ENCODE assay signal across 8 mouse cellular contexts in genomic region chr5:122131076-122132051, GRCm38 (mm10). TPM values are rescaled to one million over a fixed set of nuclear protein-coding genes. Genes with fewer than 3 reads are reported as not detected.
DNase-seq lines count a peak whose midpoint lies in the region; ATAC-seq lines count a peak whose summit lies in the region.

No protein-coding gene starts in this region.

- peaks cover 14% of the 10 kb centered on the region for H3K4me1 ChIP-seq in hindbrain, embryonic 15.5 days (replicated peaks)

- no peak overlapping the region for H3K27ac ChIP-seq in hindbrain, embryonic 15.5 days (replicated peaks)
- H3K27ac ChIP-seq in macrophage: peak overlapping the region; percentile 29

- H3K79me2 ChIP-seq in macrophage (ENCODE audit: inconsistent target): no peaks in the 10 kb centered on the region

- H3K9me3 ChIP-seq in hindbrain, embryonic 15.5 days: no peaks in the 10 kb centered on the region

- H3K4me3 ChIP-seq in hindbrain, embryonic 15.5 days: peak overlapping the region; percentile 35
- peak overlapping the region; percentile 29 for H3K4me3 ChIP-seq in macrophage (ENCODE audit: inconsistent target)

- peak; percentile 88 for DNase-seq in R1 (ENCODE audit: low read depth, low spot score)
- peak; percentile 83 for DNase-seq in cerebellum, postnatal 4 days (ENCODE audit: low spot score in 2 of 2)
- peak; percentile 84 for DNase-seq in gastrocnemius, adult 18-20 months (ENCODE audit: low spot score)
- peak; percentile 88 to 90 for DNase-seq in left cerebral cortex, adult 18-20 months (ENCODE audit: low spot score in 2 of 2)
- DNase-seq in retina, postnatal 7 days (ENCODE audit: low read depth, low spot score): peak; percentile 75
- peak; percentile 80 to 85 for DNase-seq in urinary bladder, adult 18-20 months (ENCODE audit: low spot score in 2 of 2)

- H3K36me3 ChIP-seq in hindbrain, embryonic 15.5 days: no peaks in the 10 kb centered on the region
- no peaks in the 10 kb centered on the region for H3K36me3 ChIP-seq in macrophage (ENCODE audit: inconsistent target)

- WGBS in hindbrain, embryonic 15.5 days: 10% methylated on average over 34 of the region's 34 CpGs
- WGBS in macrophage (ENCODE audit: missing documents): 1% methylated on average over 34 of the region's 34 CpGs

- ATAC-seq in hindbrain, embryonic 15.5 days (ENCODE audit: low FRiP score, low read depth): peak; percentile 42; the same call in 1 of the 2 replicates

- H3K27me3 ChIP-seq in hindbrain, embryonic 15.5 days: peaks cover 9% of the 10 kb centered on the region

- no peak overlapping the region for H3K9ac ChIP-seq in hindbrain, embryonic 15.5 days

- peak overlapping the region; percentile 76 for H3K4me2 ChIP-seq in hindbrain, embryonic 15.5 days

RNA-seq across cellular contexts. Expression of gene Ccdc63, which starts 9.3 kb away (rescaled TPM):
- total RNA-seq in gastrocnemius, adult 18-20 months (2021): not detected
- polyA plus RNA-seq in hindbrain, embryonic 15.5 days (2015; fragmentation: Nextera tagmentation; extraction: Ambion mirVana): not detected in 2 replicates
- under 1 TPM; 0.82 to 0.84 TPM for total RNA-seq in left cerebral cortex, adult 18-20 months (2021)
- 1 to 10 TPM in 25 of 26 experiments, under 1 TPM in 1; 0.77 to 8.8 (median 4.1) TPM for total RNA-seq in macrophage (2018; cell fraction: chromatin; rRNA removed)
- 1 to 10 TPM in 1 of 26 experiments, under 1 TPM in 24, not detected in 1; 0.12 to 1.1 (median 0.41) TPM for total RNA-seq in macrophage (2018; cell fraction: cytosol; rRNA removed)
- total RNA-seq in macrophage (2018; cell fraction: nucleus; rRNA removed): 1 to 10 TPM in 21 of 26 experiments, under 1 TPM in 5; 0.22 to 6.2 (median 1.6) TPM
- polyA plus RNA-seq in macrophage (2018): 0.25 to 1.1 TPM (median 0.70 TPM) in 3 replicates

RNA-seq across cellular contexts. Expression of gene Ppp1cc, which starts 26.7 kb away (rescaled TPM):
- 100 to 1,000 TPM; 125 to 143 TPM for total RNA-seq in gastrocnemius, adult 18-20 months (2021)
- polyA plus RNA-seq in hindbrain, embryonic 15.5 days (2015; fragmentation: Nextera tagmentation; extraction: Ambion mirVana): 210 and 213 TPM in 2 replicates
- 100 to 1,000 TPM; 190 to 202 TPM for total RNA-seq in left cerebral cortex, adult 18-20 months (2021)
- 100 to 1,000 TPM in 18 of 26 experiments, 10 to 100 TPM in 8; 71.5 to 258 (median 130) TPM for total RNA-seq in macrophage (2018; cell fraction: chromatin; rRNA removed)
- total RNA-seq in macrophage (2018; cell fraction: cytosol; rRNA removed): 100 to 1,000 TPM; 137 to 308 (median 183) TPM
- 100 to 1,000 TPM in 21 of 26 experiments, 10 to 100 TPM in 5; 68.9 to 254 (median 125) TPM for total RNA-seq in macrophage (2018; cell fraction: nucleus; rRNA removed)
- polyA plus RNA-seq in macrophage (2018): 236 to 261 TPM (median 239 TPM) in 3 replicates

RNA-seq across cellular contexts. Expression of gene Myl2, which starts 30.6 kb away (rescaled TPM):
- total RNA-seq in gastrocnemius, adult 18-20 months (2021): 1,000 to 10,000 TPM; 1,098 to 1,338 TPM
- polyA plus RNA-seq in hindbrain, embryonic 15.5 days (2015; fragmentation: Nextera tagmentation; extraction: Ambion mirVana): 2.1 and 2.6 TPM in 2 replicates
- 1 to 10 TPM; 1.3 to 2.0 TPM for total RNA-seq in left cerebral cortex, adult 18-20 months (2021)
- not detected for total RNA-seq in macrophage (2018; cell fraction: chromatin; rRNA removed)
- under 1 TPM in 5 of 26 experiments, not detected in 21; 0.33 to 0.69 (median 0.54) TPM for total RNA-seq in macrophage (2018; cell fraction: cytosol; rRNA removed)
- total RNA-seq in macrophage (2018; cell fraction: nucleus; rRNA removed): not detected
- 1.5 TPM in 1 of 3 replicates, not detected in the others for polyA plus RNA-seq in macrophage (2018)

Comparison
In these comparisons a context has a peak if more than half of its experiments do, and no peak if none do; other contexts are left out.
1. RNA of gene Myl2, which starts 30.6 kb away (total RNA-seq): 1,098 to 1,338 TPM in gastrocnemius, adult 18-20 months; 1.3 to 2.0 TPM in left cerebral cortex, adult 18-20 months; every median in the first group is over 100 times any median in the second.
2. Peak in every context shown above with its lines, with median percentiles within 50 percentile points of each other: DNase-seq.